Mouse (Mus musculus): ENCODE results near the gene Tsku.

DNA sequence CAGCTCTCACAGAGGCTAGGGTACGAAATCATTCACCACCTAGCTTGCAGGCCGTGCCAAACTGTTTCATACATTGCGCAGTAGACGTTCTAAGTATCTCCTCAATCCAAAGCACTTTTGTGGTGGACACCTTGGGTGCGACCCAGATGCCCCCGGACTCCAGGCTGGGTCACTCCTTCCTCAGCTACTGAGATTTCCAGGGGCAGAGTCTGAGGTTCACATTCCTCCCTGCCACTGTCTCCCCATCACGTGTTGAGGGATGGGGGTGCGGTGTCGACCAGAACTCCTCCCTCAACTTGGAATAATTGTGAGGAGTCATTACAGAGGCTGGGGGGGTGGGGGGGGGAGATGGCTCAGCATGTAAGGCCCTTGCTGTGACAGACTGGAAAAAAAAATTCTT is 28.5 kb upstream of the Tsku start:
- TF ChIP-seq CTCF (IDR thresholded peaks at IDR 0.05; ENCODE audit: extremely low read depth, insufficient read length, insufficient replicate concordance, low read depth, low read length) (no peak), POLR2A (IDR thresholded peaks at IDR 0.05; ENCODE audit: low read depth, low read length) (no peak)

Measured in small intestine, adult 2 months (tissue).